Mouse (Mus musculus) gastrocnemius, postnatal 4 days (tissue): Measurements from ENCODE around the gene Armc2. TPM values are rescaled to one million over a fixed set of nuclear protein-coding genes. Genes with fewer than 3 reads are reported as not detected.
A peak's percentile ranks its signal among the peaks of the same experiment; 100 is the strongest.

Experiments
- DNase-seq, 2 experiments: peaks; one replicate each; pipeline ENCODE4 v3.0.0; 2021 to 2022; ENCODE audit warnings: low spot score in 2 of 2, mixed read lengths in 2 of 2
- total RNA-seq, 2 experiments: library from RNA; stranded (reverse); gene quantifications; 2 replicates each; pipeline ENCODE4 v1.2.3; 2021

The Armc2 gene
- total RNA-seq, 2 experiments from 2014 or later, result 1.6 to 2.3 TPM

DNA sequence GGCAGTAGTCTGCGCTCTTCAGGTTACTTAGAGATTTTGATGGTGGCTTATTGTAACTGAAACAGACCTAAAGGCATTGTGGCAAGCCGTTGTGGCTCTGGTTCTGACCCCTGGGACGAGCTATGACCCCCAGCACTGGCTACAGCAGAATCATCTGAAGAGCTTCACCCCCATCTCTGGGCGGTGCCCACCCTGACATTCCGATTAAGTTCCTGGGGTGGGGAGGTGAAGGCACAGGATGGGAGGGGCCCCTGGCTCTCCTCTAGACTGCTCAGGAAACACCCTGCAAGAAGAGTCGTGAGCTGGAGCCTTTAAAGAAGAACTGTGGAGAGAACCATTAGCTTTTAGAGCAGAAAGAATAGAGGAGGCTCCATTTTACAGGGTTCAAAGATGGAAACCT lies 6.2 kb upstream of the Armc2 start:
- DNase-seq, result no peak

DNA sequence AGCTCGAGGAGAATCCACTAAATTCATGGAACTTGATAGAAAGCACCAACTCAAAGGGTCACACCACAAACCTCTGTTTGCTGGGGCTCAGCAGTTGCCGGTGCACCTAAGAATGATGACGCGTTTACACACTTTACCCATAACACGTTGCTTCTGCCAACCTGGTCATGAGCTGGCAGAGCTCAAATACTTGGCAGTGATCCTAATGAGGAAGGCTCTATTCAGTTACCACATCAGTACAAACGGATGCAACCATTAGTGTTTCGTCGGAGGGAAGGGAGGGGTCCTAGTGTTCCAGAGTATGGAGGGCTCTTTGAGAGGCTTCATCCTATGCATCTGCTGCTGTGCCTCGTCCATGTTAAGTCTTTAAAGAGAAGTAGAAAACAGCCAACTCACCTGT lies 3.3 kb upstream of the Armc2 start:
- no peak for DNase-seq

DNA sequence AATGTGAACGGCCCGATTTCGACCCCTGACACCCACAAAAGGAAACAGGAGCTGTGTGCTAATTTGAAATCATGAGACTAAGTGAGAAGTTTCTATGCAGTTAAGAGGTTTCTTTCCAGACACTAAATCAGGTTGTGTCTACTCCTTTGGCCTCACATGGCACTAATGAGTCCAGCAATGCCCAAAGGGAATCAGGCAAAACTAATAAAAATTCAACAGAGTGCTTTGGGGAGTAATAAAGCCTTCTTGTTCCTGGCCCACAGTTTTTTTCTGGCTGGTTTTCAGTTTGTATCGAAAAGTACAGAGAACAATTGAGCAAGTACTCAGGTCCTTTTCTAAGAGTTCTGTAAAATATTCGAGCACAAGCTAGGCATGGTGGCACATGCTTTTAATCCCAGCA lies 4.2 kb downstream of the Armc2 start:
- no peak for DNase-seq

DNA sequence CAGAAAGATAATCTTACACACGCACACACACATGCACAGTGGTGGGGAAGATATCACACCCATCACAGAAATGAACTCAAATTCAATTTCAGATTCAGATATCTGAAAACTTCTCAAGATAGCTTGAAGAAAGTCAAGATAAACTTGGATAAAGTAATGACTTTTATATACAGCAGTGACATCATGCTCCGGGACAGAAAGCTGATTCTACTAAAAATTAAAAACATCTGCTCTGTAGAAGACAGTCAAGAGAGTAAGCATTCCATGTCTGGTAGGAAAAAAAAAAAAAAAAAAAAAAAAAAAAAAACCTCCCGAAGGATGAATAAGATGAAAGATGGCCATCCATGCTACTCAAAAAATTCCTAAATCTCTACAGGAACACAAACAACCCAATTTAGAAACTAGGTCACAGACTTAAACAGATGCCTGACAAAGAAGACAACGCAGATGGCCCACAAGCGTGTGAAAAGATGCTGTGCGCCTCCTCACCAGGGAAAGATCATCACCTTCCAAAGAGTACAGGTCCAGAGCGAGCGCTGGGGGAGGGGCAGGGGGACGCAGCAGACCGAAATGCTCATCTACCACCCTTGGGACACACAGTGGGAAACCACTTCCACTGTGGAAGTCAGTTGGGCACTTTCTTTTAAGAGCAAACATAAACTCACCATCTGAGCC lies 7.3 kb downstream of the Armc2 start:
- DNase-seq, result no peak

DNA sequence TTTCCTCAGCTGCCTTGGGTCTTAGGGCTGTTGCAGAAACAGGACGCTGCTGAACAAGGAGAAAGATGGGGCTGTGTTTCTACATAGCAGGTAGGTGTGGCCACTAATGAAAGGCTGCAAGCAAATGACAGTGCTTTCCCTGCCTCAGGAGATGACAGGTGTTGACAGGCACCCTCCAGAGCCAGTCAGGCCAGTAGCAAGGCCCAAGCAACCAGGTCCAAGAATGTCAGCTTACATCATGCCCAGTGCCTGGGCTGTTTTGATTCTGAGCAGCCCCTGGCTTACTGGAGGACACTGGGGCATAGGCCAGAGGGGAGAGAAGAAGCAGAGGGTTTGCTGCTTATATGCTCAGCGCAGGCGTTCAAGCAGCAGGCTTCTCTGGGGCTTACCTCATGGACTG lies 13.0 kb downstream of the Armc2 start:
- no peak for DNase-seq

DNA sequence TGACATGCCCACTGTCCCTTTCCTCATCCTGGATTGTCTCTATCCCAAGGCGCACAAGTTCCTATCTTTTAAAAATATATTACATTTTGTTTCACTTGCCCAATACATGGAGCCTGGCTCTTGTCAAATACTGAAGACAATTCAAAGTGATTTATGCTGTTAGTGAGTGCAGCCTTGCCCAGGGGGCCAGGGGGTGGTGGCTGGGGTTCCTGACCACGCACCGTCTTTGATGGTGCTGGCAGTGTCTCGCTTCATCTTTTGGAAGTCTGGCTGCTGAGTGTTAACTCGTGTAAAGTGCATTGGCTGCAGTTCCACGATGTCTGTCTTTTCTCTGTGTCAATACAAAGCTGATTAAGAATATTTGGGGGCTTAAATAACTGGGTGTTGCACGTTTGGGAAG lies 13.6 kb downstream of the Armc2 start:
- no peak for DNase-seq

DNA sequence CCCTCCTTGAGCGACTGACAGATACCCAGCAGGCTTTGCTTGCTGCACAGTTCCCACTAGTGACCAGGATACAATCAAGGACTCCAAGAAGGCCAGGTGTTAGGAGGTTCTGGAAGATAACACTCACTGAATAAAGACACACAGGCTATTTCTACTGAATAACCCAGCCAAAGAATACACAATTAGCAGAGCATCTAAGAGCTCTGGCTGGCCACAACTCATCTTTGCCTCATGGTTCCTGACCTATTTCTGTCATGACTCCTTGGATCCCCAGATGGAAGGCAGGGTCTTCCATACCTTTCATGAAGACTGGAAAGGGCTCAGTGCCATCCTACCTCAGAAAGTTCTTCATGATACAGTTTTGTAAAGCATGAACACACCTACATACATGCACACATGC lies 14.2 kb downstream of the Armc2 start:
- no peak for DNase-seq

DNA sequence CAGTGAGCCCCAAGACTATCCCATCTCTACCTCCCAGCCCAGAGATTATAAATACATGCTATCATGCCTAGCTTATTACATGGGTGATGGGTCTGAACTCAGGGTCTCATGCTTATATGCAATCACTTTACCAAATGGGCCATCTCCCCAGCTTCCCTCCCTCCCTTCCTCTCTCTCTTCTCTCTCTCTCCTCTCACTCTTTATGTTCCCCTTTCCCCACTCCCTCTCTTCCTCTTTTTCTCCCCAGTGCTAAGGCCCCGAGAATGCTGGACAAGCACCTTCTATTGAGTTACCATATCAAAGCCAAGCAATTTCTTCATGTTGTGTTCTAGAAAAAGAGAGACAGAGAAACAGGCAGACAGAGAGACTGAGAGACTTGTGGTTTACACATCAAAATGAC lies 14.7 kb downstream of the Armc2 start:
- no peak for DNase-seq

DNA sequence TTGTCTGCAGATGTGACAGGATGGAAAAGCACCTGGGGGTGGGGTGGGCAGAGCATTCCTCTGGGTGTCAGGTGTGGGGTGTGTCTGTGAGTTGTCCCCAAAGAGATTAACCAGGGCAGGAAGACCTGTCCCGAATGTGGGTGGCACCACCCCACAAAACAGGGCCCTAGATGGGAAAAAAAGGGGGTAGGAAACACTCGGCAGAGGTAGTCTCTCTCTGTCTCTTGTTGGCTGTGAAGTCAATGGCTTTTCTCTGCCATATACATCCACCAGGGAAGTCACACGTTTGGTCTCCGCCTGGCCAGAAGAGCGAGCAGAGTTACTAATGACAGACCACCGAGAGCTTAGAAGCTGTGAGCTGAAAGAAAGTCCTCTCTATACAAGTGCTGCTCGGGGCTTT lies 15.8 kb downstream of the Armc2 start:
- no peak for DNase-seq

DNA sequence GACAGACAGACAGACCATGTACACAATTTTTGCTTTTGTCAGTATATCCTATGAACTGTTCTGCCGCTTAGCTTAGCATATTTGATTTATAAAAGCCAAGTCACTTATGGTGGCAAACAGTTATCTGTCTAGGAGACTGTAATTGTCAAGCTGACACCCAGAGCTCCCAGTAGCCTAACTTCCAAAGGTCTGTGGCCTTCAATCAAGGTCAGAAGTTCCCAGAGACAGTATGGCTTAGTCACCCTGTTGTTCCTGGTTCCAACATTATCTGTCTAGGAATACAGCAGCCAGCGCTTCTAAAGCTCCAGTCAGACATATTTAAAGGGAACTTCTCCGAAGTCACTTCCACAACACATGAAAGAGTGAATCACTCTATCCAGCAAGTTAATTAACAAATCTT lies 17.0 kb downstream of the Armc2 start:
- DNase-seq, result no peak

DNA sequence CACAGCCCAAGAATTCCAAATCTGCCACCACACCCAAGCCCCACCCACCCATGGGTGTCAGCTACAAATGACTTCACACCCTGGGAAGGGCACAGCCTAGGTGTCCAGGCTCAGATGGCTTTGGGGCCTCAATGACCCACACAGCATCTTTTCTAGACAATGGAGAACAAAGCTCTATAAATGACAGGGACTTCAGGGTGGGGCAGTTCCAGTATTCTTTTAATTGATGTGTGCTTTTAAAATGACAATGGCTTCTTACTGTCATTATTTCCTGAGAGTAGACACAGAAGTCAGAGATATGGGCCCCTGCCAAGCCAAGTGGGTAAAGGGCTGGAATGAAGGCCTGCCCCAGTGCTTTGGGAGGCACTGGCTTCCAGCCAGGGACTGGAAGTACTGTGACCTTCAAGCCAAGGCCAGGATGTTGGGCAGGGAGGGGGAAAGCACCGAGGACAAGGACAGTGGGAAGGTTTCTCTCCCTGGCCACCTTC lies 20.5 kb downstream of the Armc2 start:
- no peak for DNase-seq

DNA sequence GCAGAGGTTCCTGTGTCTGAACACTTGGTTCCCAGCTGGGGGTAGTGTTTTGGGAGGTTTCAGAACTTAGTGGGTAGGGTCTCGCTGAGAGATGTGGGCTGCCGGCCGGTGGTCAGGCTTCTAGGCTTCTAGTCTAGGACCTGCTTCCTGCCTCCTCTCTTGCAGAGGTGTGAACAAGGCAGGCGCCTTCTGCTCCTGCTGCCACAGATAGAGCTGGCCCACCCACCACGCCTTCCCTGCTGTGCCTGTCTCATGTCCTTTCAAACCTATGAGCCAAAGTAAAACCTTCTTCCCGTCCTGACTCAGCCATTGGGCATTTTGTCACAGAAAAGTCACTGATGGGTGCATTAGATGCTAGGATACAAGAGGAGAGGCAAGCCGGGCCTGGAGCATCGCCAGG lies 22.1 kb downstream of the Armc2 start:
- no peak for DNase-seq

DNA sequence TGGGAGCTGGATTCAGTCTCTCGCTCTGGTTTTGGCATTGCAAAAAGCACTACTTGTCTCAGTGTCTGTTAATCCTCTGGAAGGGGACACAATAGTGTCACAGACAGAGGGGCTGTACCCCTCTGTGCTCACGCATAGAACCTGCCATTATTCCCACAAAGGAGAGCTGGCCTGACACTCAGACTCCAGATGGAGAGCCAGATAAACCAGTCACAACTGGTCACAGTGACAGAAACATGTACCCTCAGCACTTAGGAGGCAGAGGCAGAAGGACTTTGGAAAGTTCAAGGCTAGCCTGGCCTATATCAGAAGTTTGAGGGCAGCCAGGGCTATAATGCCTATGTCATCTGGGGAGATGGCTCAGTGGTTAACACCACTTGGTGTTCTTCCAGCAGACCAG lies 23.2 kb downstream of the Armc2 start:
- DNase-seq, result no peak

DNA sequence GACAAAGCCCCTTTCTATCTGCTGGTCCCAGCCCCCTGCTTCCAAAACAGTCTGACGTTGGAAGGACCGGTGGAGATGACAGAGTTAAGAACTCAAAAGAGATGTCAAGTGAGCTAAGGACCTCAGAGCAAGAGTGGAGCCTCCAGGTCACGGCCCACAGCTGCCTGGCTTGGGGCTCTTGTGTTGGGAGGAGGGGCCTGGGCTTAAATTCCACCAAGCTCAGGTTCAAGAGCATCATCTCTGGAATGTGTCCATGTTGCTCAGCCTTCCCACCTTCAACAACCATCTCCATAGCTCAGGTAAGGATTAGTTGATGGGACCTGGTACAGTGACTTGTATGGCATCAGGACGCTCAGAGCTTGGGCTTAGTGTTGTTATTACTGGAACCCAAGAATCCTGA lies 23.7 kb downstream of the Armc2 start:
- no peak for DNase-seq

DNA sequence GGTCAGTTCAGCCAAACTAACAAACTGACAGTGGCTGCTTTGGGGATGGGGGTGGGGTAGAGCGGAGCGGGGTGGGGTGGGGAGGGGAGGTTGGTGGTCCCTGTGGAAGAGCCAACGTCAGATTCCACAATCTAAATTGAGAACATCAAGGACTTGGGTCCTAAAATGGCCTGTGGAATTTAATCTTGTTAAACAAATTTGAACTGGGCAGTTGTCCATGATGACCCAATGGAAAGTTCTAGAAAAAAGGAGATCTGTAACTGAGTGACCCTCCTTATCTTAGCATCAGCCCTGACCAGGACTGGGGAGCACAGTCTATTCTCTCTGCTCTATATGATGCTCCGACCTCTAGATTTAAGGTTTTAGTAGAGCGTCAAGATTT lies 26.2 kb downstream of the Armc2 start:
- DNase-seq, result no peak

DNA sequence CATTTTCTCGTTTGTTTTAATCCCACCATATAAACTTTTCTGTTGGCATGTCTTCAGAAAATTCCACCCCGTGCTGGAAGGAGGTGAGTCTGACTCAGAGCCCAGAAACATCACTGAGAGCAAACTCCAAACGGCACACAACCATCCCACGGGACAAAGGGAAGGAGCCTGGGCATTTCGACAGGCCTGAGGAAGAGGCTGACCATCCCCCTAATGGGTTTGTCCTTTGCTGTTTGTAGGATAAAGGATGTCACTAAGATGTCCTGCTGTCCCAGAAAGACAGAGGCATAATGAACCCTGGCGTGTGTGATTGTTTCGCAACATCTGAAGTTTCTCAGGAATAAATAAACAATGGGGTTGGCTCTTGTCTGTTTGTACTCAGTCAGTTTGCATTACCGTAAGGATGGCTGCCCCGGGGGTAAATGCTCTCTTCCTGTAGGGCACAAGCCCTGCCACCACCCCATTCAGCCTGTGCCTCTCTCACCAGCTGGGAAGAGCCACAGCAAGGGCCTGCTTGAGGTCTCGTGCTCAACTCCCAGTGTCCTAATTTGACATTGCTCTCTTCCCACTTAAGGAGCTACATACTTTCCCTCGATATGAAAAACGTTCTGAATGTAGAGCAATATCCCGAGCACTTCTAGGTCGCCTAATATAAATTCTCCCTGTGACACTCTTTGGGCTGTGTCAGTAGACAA lies 26.7 kb downstream of the Armc2 start:
- DNase-seq, result no peak

DNA sequence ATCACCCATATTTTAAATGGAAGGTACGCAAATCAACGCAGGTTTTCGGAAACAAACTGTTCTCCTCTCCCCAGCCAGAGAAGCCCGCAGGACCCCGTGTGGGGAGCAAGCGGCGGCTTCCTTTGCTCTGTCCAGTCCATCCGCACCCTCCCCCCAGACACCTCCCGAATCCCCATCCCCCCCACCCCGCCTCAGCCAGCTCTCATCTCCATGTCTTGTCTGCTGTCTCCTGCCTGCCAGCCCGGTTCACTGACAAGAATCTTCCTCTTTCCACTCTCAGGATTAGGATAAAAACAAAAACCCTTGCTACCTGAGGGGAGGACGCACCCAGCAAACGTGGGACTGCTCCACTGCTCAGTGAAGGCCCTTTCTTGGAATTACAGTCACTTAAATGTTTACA lies 27.3 kb downstream of the Armc2 start:
- DNase-seq, result no peak

DNA sequence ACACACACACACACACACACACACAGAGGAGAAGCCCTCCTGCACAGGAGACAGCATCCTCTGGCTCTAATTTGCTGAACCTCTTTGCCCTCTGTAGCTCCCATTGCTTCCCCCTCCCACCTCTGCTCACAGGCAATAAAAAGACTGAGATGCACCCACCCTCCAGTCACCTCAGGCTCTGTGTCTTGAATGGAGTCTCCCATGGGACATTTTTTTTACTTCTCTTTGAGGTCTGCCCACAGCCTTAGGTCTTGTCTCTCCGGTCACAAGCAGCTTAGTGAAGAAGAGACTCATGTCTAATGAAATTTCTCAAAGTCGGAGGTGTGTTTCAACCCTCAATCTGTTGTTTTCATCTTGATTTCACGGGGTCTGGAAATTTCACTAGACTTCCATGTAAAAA lies 29.3 kb downstream of the Armc2 start:
- no peak for DNase-seq

DNA sequence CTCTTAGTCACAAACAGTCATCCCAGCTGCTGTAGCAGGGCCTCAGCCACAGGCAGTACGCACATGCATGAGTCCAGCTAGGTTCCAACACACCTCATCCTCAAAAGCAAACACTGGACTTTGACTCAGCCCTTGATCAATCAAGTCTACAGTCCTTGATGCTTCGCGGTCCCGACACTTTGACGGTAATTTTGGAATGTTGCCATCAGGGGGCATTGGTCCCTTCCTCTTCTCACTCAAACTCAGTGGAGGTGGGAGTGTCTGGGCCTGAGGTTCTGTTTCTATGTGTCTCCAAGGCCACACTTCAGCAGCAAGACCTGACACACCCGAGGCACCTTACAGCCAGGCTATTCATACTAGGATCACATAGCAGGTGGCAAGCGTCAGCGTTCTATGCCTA lies 32.1 kb downstream of the Armc2 start:
- no peak for DNase-seq

DNA sequence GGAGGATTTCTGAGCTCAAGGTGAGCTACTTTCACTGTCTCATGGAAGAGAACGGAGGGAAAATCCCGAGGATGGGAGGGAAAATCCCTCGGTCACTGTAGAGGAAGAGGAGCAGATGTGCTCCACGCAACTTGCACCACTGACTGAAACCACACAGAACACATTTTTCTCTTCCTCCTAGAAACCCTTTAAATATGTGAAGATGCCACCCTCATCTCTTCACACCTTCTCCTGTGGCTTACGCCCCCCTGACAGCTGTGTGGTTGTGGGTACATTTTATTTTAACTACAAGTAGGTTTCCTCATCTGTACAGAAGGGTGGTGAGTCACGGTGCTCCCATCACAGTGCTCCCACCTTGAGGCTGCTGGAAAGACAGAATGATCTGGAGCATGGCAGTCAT lies 34.0 kb downstream of the Armc2 start:
- DNase-seq, result no peak

DNA sequence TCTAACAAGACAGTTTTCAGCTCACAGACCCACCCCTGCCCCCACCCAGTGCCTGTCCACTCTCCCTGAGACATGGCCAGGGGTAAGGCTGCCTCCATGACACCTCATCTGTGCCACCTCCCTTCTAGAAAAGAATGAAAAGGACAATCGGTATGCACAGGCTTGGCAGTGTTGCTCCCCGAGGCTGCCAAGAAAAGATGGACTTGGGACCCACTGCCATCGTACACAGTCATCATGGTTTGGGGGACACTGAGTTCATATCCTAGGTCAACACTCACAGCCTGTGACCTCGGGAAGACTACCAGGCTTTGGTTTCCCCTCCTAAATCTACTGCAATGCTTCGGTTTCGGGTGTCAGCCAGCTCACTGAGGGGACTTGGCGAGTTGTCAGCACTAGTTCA lies 35.4 kb downstream of the Armc2 start:
- DNase-seq, result no peak

DNA sequence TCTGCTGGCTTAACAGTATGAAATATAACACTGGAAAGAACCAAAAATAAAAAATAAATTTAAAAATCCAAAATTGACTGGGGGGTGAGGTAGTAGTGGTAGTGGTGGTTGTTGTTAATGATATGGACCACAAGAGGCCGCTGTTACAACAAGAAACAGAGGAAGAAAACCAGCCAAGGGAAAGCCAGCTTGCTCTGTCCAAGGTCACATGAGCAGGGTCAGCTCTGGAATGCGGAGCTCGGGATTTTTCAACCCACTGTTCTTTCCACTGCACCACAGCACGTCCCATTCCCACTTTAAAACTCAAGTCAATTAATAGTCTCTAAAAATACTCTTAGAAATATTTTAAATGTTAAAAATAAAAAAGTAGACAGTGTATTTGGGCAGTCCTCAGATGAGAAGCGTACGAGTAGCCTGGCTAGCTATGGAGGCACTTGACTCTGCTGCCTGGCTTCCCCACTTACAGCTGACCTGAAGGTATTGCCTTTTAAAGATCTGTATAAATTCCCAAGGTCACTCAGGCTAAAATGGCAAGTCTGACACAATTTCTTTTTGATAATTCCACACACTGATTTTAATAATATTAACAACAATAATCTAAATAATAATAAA lies 37.4 kb downstream of the Armc2 start:
- DNase-seq, result peak in 1 of 2 experiments; percentile 69
